In the genomic region with DNA sequence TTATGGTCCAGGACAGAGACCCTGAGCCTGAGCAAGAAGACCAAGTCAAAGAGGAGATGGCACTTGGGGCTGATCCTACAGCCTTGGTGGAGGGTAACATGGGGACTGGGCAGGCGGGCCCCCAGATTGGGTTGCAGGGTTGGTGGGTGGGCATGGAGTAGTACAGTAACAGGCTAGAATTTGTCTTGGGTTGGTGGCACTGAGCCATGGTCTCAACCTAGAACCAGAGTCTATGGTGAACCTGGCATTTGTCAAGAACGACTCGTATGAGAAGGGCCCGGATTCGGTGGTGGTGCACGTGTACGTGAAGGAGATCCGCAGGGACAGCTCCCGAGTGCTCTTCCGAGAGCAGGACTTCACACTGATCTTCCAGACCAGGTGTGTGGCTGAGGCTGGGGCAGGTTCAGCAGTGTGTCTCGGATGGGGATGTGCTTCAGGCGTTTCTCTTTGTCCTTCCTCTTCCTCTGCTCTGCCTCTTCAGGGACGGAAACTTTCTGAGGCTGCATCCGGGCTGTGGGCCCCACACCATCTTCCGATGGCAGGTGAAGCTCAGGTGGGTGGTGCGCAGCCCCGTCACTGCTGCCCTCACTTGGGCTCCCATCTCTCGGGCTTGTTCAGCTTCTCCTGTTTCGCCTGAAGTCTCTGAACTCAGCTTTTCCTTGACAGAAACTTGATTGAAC, we compare ENCODE assay signal across 19 mouse cellular contexts. TPM values are rescaled to one million over a fixed set of nuclear protein-coding genes. Genes with fewer than 3 reads are reported as not detected.
A peak's percentile ranks its signal among the peaks of the same experiment; 100 is the strongest.
DNase-seq lines count a peak whose midpoint lies in the region; ATAC-seq and TF ChIP-seq lines count a peak whose summit lies in the region.
"Had no signal": no experiment of that assay in that cellular context is flagged by ENCODE, and none has a peak within 500 bp of the region (broad histone marks: within the 10 kb centered on the region; RNA-seq: fewer than 3 reads in every experiment).

No protein-coding gene starts in this region.

- ATAC-seq in midbrain, embryonic 11.5 days (ENCODE audit: low FRiP score) = no peak
- ATAC-seq in midbrain, postnatal 0 days (ENCODE audit: low FRiP score) = no peak
- ATAC-seq: forebrain, embryonic 14.5 days; forebrain, embryonic 16.5 days had no signal

- H3K4me2 ChIP-seq in midbrain, embryonic 11.5 days = no peak overlapping the region
- no peak overlapping the region for H3K4me2 ChIP-seq in midbrain, postnatal 0 days (ENCODE audit: low read depth, low read length, poor library complexity, severe bottlenecking)
- H3K4me2 ChIP-seq: embryonic facial prominence, embryonic 13.5 days; embryonic facial prominence, embryonic 15.5 days; forebrain, embryonic 12.5 days had no signal

- no peak for TF ChIP-seq CTCF in midbrain, postnatal 0 days (IDR thresholded peaks at IDR 0.05)

- no peaks in the 10 kb centered on the region for H3K27me3 ChIP-seq in midbrain, embryonic 11.5 days (ENCODE audit: control insufficient read depth, insufficient read depth, low read length)
- no peaks in the 10 kb centered on the region for H3K27me3 ChIP-seq in midbrain, postnatal 0 days (ENCODE audit: insufficient read depth, low read length)
- H3K27me3 ChIP-seq: embryonic facial prominence, embryonic 13.5 days; embryonic facial prominence, embryonic 15.5 days; forebrain, embryonic 12.5 days had no signal

- no peak overlapping the region for H3K27ac ChIP-seq in midbrain, embryonic 11.5 days (ENCODE audit: low read depth, low read length)
- no peak overlapping the region for H3K27ac ChIP-seq in midbrain, postnatal 0 days (ENCODE audit: low read depth, low read length)
- H3K27ac ChIP-seq: embryonic facial prominence, embryonic 13.5 days; embryonic facial prominence, embryonic 15.5 days; forebrain, embryonic 10.5 days; forebrain, embryonic 12.5 days had no signal

- H3K9me3 ChIP-seq in midbrain, embryonic 11.5 days (ENCODE audit: control insufficient read depth, low read length) = no peaks in the 10 kb centered on the region
- no peaks in the 10 kb centered on the region for H3K9me3 ChIP-seq in midbrain, postnatal 0 days (ENCODE audit: low read length)
- H3K9me3 ChIP-seq: embryonic facial prominence, embryonic 13.5 days; embryonic facial prominence, embryonic 15.5 days; forebrain, embryonic 10.5 days; forebrain, embryonic 12.5 days had no signal

- WGBS in midbrain, embryonic 11.5 days = 93% methylated on average over 19 of the region's 19 CpGs
- WGBS in midbrain, postnatal 0 days = 95% methylated on average over 19 of the region's 19 CpGs

- intact Hi-C loops in gastrocnemius, postnatal 14 days (cut with DNase I; ENCODE audit: low total_unique reads) = no loop called here

- no peak overlapping the region for H3K9ac ChIP-seq in midbrain, embryonic 11.5 days (ENCODE audit: low read length)
- no peak overlapping the region for H3K9ac ChIP-seq in midbrain, postnatal 0 days (replicated peaks; ENCODE audit: low read length, poor library complexity, severe bottlenecking)
- H3K9ac ChIP-seq: embryonic facial prominence, embryonic 13.5 days; embryonic facial prominence, embryonic 15.5 days; forebrain, embryonic 12.5 days had no signal

- H3K36me3 ChIP-seq in midbrain, embryonic 11.5 days (ENCODE audit: control insufficient read depth, insufficient read depth, low read length) = peaks cover 53% of the 10 kb centered on the region
- peaks cover 67% of the 10 kb centered on the region for H3K36me3 ChIP-seq in midbrain, postnatal 0 days (ENCODE audit: insufficient read depth, low read length)

- no peak overlapping the region for H3K4me3 ChIP-seq in midbrain, embryonic 11.5 days (ENCODE audit: low read depth, low read length)
- no peak overlapping the region for H3K4me3 ChIP-seq in midbrain, postnatal 0 days (ENCODE audit: low read depth, low read length)
- H3K4me3 ChIP-seq: embryonic facial prominence, embryonic 13.5 days; embryonic facial prominence, embryonic 15.5 days; erythroblast, embryonic 14.5 days; forebrain, embryonic 10.5 days; forebrain, embryonic 12.5 days had no signal

- DNase-seq in gastrocnemius, postnatal 14 days = peak; percentile 3
- no peak for DNase-seq in gastrocnemius, postnatal 10 days
- DNase-seq in midbrain, embryonic 11.5 days (ENCODE audit: low spot score, missing footprints) = peak; percentile 75
- no peak for DNase-seq in midbrain, postnatal 0 days (ENCODE audit: low spot score)
- DNase-seq: adrenal gland, adult 2 months; adrenal gland, postnatal 10 days; adrenal gland, postnatal 25 days; cerebellum, adult 11 months; cerebellum, adult 18-20 months; cerebellum, adult 8-10 months; cerebellum, postnatal 36 days; embryo, embryonic 11 days had no signal

- peaks cover 15% of the 10 kb centered on the region for H3K4me1 ChIP-seq in midbrain, embryonic 11.5 days (ENCODE audit: control insufficient read depth, insufficient read depth, low read length)
- 0 out of 2 replicates have a peak, but pooled peaks cover 9% of the 10 kb centered on the region for H3K4me1 ChIP-seq in midbrain, postnatal 0 days (ENCODE audit: insufficient read depth, low read length)

RNA-seq across cellular contexts. Expression of gene Usp19, which starts 3.9 kb away (rescaled TPM):
- 10 to 100 TPM; 85.9 to 92.0 TPM for total RNA-seq in gastrocnemius, postnatal 14 days (2021)
- total RNA-seq in gastrocnemius, postnatal 10 days (2021) = 100 to 1,000 TPM in 1 of 2 experiments, 10 to 100 TPM in 1; 91.5 to 109 TPM
- polyA plus RNA-seq in midbrain, embryonic 11.5 days (2014; fragmentation: Nextera tagmentation; extraction: Ambion mirVana) = 62.2 and 63.0 TPM in 2 replicates
- 86.5 and 113 TPM in 2 replicates for total RNA-seq in midbrain, postnatal 0 days (2014; rRNA removed)
- 48.2 and 50.7 TPM in 2 replicates for polyA plus RNA-seq in midbrain, postnatal 0 days (2015; fragmentation: Nextera tagmentation; extraction: Ambion mirVana)

RNA-seq across cellular contexts. Expression of gene Qars, which starts 13.2 kb away (rescaled TPM):
- 10 to 100 TPM; 65.9 to 72.6 TPM for total RNA-seq in gastrocnemius, postnatal 14 days (2021)
- total RNA-seq in gastrocnemius, postnatal 10 days (2021) = 10 to 100 TPM; 77.2 to 78.3 TPM
- 103 TPM in 2 replicates for polyA plus RNA-seq in midbrain, embryonic 11.5 days (2014; fragmentation: Nextera tagmentation; extraction: Ambion mirVana)
- total RNA-seq in midbrain, postnatal 0 days (2014; rRNA removed) = 107 and 146 TPM in 2 replicates
- 62.0 and 62.6 TPM in 2 replicates for polyA plus RNA-seq in midbrain, postnatal 0 days (2015; fragmentation: Nextera tagmentation; extraction: Ambion mirVana)

RNA-seq across cellular contexts. Expression of gene Lamb2, which starts 14.8 kb away (rescaled TPM):
- total RNA-seq in gastrocnemius, postnatal 14 days (2021) = 100 to 1,000 TPM; 118 to 125 TPM
- 100 to 1,000 TPM; 156 to 169 TPM for total RNA-seq in gastrocnemius, postnatal 10 days (2021)
- 20.1 and 21.4 TPM in 2 replicates for polyA plus RNA-seq in midbrain, embryonic 11.5 days (2014; fragmentation: Nextera tagmentation; extraction: Ambion mirVana)
- total RNA-seq in midbrain, postnatal 0 days (2014; rRNA removed) = 56.5 and 169 TPM in 2 replicates
- polyA plus RNA-seq in midbrain, postnatal 0 days (2015; fragmentation: Nextera tagmentation; extraction: Ambion mirVana) = 15.8 and 18.5 TPM in 2 replicates

RNA-seq across cellular contexts. Expression of gene Qrich1, which starts 22.3 kb away (rescaled TPM):
- 10 to 100 TPM; 58.8 to 59.5 TPM for total RNA-seq in gastrocnemius, postnatal 14 days (2021)
- total RNA-seq in gastrocnemius, postnatal 10 days (2021) = 10 to 100 TPM; 67.6 to 81.9 TPM
- 160 and 175 TPM in 2 replicates for polyA plus RNA-seq in midbrain, embryonic 11.5 days (2014; fragmentation: Nextera tagmentation; extraction: Ambion mirVana)
- 240 and 284 TPM in 2 replicates for total RNA-seq in midbrain, postnatal 0 days (2014; rRNA removed)
- 103 and 109 TPM in 2 replicates for polyA plus RNA-seq in midbrain, postnatal 0 days (2015; fragmentation: Nextera tagmentation; extraction: Ambion mirVana)

RNA-seq across cellular contexts. Expression of gene Klhdc8b, which starts 32.9 kb away (rescaled TPM):
- 1 to 10 TPM; 4.1 to 4.6 TPM for total RNA-seq in gastrocnemius, postnatal 14 days (2021)
- 1 to 10 TPM; 8.0 to 8.8 TPM for total RNA-seq in gastrocnemius, postnatal 10 days (2021)
- 34.4 and 36.2 TPM in 2 replicates for polyA plus RNA-seq in midbrain, embryonic 11.5 days (2014; fragmentation: Nextera tagmentation; extraction: Ambion mirVana)
- 82.4 and 86.3 TPM in 2 replicates for total RNA-seq in midbrain, postnatal 0 days (2014; rRNA removed)
- 56.1 and 59.2 TPM in 2 replicates for polyA plus RNA-seq in midbrain, postnatal 0 days (2015; fragmentation: Nextera tagmentation; extraction: Ambion mirVana)

Comparison
In these comparisons a context has a peak if more than half of its experiments do, and no peak if none do; other contexts are left out.
1. DNase-seq: peak in gastrocnemius, postnatal 14 days (single experiment) and midbrain, embryonic 11.5 days (single experiment); none in gastrocnemius, postnatal 10 days (single experiment) and midbrain, postnatal 0 days (single experiment).